Mouse (Mus musculus): ENCODE measurements around the gene Dcpp2. TPM values are rescaled to one million over a fixed set of nuclear protein-coding genes. Genes with fewer than 3 reads are reported as not detected.
"Not testable (repeated sequence)": the region's sequence is repeated elsewhere in the genome, so short reads cannot be mapped to it uniquely, and the experiment has no call there.

The Dcpp2 gene
- polyA plus RNA-seq, 1 experiment, result not detected

DNA sequence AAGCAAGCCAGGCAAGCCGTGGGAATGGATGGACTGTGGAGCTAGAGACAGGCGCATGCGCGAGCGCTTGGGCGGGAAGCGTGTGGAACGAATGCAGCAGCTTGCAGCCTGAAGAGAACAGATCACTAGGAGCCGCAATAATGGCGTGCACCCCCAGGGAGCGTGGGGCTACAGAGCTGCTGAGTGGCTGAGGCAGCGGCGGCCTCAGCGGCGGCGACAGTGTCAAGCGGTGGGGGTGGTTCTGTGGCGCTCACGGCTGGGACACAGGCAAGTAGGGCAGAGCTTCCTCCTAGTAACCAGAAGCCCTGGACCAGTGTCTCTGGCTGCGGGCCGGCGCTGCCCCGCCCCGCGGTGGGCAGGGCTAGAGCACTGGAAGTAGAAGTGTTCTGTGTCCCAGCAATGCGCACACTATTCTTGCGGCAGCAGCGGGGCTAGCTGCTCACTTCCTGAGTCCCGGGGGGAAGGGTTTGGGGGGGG lies 43.9 kb downstream of the Dcpp2 start:
- no peaks in the 10 kb centered on the region for H3K9me3 ChIP-seq (ENCODE audit: control insufficient read depth, low read length)
- no peak for TF ChIP-seq GATA1 (IDR thresholded peaks at IDR 0.05; ENCODE audit: low read length)
- no peak for TF ChIP-seq TAL1 (IDR thresholded peaks at IDR 0.05; ENCODE audit: low read length)
- peaks cover 16% of the 10 kb centered on the region for H3K4me1 ChIP-seq (ENCODE audit: control insufficient read depth)
- no peaks in the 10 kb centered on the region for H3K36me3 ChIP-seq (ENCODE audit: control insufficient read depth)
- H3K4me3 ChIP-seq (replicated peaks), result peak overlapping the region; percentile 75
- no peaks in the 10 kb centered on the region for H3K27me3 ChIP-seq (ENCODE audit: control insufficient read depth)

DNA sequence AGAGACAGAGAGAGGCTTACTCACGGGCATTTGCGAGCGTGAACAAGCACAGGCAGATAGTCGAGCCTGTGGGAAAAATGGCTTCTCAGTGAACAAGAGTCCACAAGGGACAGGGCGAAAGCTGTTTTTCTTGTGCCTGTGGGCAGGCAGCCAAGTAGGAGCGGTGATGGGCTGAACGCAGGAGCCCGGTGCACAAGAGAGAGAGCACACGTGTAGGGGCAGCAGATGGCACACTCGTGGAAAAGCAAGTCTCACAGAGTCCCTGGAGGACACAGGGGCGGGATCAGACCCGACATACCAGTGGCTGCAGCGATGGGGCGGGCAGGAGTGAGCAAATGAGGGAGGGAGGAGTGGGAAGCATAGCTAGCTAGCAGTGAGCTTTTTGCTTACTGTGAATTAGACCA lies 44.4 kb downstream of the Dcpp2 start:
- H3K4me1 ChIP-seq (ENCODE audit: control insufficient read depth), result peaks cover 16% of the 10 kb centered on the region
- no peaks in the 10 kb centered on the region for H3K36me3 ChIP-seq (ENCODE audit: control insufficient read depth)
- peak overlapping the region; percentile 75 for H3K4me3 ChIP-seq (replicated peaks)
- no peaks in the 10 kb centered on the region for H3K9me3 ChIP-seq (ENCODE audit: control insufficient read depth, low read length)
- TF ChIP-seq GATA1 (IDR thresholded peaks at IDR 0.05; ENCODE audit: low read length) (no peak), TAL1 (IDR thresholded peaks at IDR 0.05; ENCODE audit: low read length) (no peak)
- no peaks in the 10 kb centered on the region for H3K27me3 ChIP-seq (ENCODE audit: control insufficient read depth)

DNA sequence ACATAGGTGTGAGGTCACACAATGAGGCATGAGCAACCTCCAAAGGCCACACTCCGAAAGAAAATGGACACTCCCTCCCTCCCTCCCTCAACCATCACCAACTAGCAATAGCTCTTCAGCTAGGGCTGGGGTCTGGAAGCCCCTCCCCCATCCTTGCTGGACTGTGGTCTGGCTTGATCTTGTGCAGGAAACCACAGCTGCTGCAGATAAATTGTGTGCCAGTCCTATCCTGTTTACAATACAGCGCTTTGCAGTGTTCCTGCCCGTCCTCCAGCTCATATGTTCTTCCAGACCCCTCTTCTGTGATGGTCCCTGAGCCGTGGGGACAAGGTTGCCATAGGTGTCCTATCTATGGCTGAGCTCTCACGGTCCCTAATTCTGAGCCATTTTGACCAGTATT lies 50.5 kb downstream of the Dcpp2 start:
- no peaks in the 10 kb centered on the region for H3K9me3 ChIP-seq (ENCODE audit: control insufficient read depth, low read length)
- H3K36me3 ChIP-seq (ENCODE audit: control insufficient read depth), result no peaks in the 10 kb centered on the region
- no peak for TF ChIP-seq TAL1 (IDR thresholded peaks at IDR 0.05; ENCODE audit: low read length)
- H3K4me1 ChIP-seq (ENCODE audit: control insufficient read depth), result no peaks in the 10 kb centered on the region
- no peak overlapping the region for H3K4me3 ChIP-seq (replicated peaks)
- no peaks in the 10 kb centered on the region for H3K27me3 ChIP-seq (ENCODE audit: control insufficient read depth)

DNA sequence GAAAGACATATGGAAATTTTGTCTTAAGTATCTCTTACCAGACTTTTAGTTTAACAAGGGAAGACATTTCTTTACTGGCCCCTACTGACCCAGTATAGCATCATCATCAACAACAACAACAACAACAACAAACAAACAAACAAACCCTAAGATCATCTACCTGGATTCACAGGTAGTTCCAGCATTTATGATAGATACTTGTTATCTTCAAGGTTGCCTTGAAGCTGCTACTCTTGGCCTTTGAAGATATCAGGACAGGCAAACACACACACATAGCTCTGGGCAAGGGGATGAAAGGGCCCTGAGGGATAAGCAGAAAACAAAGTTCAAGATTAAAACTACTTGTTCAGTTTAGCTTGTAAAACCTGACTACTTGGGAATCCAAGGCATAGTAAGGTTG lies 60.7 kb downstream of the Dcpp2 start, which contains the start of gene Sbp:
Gene Sbp, plus strand, starts transcription at position 301 of the 400 bp plus-strand sequence.
- H3K4me3 ChIP-seq (replicated peaks), result no peak within 1 kb of the TSS
- H3K36me3 ChIP-seq (ENCODE audit: control insufficient read depth), result no peaks in the 10 kb centered on the region
- no peaks in the 10 kb centered on the region for H3K4me1 ChIP-seq (ENCODE audit: control insufficient read depth)
- TF ChIP-seq TAL1 (IDR thresholded peaks at IDR 0.05; ENCODE audit: low read length), result no peak
- no peaks in the 10 kb centered on the region for H3K27me3 ChIP-seq (ENCODE audit: control insufficient read depth)
- no peaks in the 10 kb centered on the region for H3K9me3 ChIP-seq (ENCODE audit: control insufficient read depth, low read length)

DNA sequence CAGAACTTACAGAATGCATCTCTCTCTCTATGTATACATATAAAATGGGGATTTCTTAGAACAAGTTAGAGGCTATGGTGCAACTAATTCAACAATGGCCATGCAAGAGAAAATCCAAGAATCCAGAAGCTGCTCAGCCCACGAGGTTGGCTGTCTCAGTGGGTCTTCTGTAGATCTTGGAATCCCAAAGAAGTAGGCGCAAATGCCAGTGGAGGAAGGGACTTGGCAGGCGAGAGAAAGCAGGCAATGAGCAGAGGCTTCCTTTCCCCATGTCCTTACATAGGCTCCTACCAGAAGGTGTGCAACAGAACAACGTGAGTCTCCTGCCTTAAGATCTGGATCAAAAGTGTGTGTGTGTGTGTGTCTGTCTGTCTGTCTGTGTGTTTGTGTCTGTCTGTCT lies 66.8 kb downstream of the Dcpp2 start:
- not testable (repeated sequence) for H3K27me3 ChIP-seq (ENCODE audit: control insufficient read depth); H3K9me3 ChIP-seq (ENCODE audit: control insufficient read depth, low read length); H3K4me1 ChIP-seq (ENCODE audit: control insufficient read depth); H3K4me3 ChIP-seq (replicated peaks); H3K36me3 ChIP-seq (ENCODE audit: control insufficient read depth)

DNA sequence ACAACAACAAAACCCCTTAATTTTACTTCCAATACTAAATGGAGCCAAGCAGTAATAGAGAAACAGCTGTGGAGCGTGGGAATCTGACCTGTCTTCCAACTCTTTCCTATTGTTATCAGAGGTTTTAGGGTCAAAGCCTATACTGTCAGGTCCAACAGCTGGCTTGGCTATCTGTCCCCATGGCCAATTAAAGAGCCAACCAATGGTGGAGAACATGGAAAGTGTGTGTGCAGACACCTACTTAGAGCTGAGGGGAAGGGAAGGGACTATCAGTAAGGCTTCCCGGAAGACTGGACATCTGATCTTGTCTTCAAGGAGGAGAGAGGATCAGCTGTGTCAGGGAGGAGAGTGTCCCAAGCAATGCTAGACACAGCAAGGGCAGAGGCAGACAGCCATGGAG lies 68.4 kb downstream of the Dcpp2 start:
- Histone ChIP-seq H3K9me3 (ENCODE audit: control insufficient read depth, low read length) (no peaks in the 10 kb centered on the region), H3K27me3 (ENCODE audit: control insufficient read depth) (no peaks in the 10 kb centered on the region), H3K36me3 (ENCODE audit: control insufficient read depth) (no peaks in the 10 kb centered on the region), H3K4me1 (ENCODE audit: control insufficient read depth) (no peaks in the 10 kb centered on the region), H3K4me3 (replicated peaks) (no peak overlapping the region)
- TF ChIP-seq TAL1 (IDR thresholded peaks at IDR 0.05; ENCODE audit: low read length) (no peak), GATA1 (IDR thresholded peaks at IDR 0.05; ENCODE audit: low read length) (no peak)

Other genes starting within 250 kb of the Dcpp2 start
- gene Mmp25, start 235.6 kb upstream of the Dcpp2 start, polyA plus RNA-seq (2012), result not detected in 2 replicates
- gene Bicdl2, start 220.4 kb upstream of the Dcpp2 start, polyA plus RNA-seq (2012), result not detected in 2 replicates
- 35.0 and 35.6 TPM in 2 replicates for gene Hcfc1r1, start 207.3 kb upstream of the Dcpp2 start, polyA plus RNA-seq (2012)
- gene Thoc6, start 207.0 kb upstream of the Dcpp2 start, polyA plus RNA-seq (2012), result 8.8 and 10.0 TPM in 2 replicates
- gene Tnfrsf12a, start 203.4 kb upstream of the Dcpp2 start, polyA plus RNA-seq (2012), result 0.05 TPM in 1 of 2 replicates, not detected in the other
- gene Cldn6, start 201.6 kb upstream of the Dcpp2 start, polyA plus RNA-seq (2012), result not detected in 2 replicates
- not detected in 2 replicates for gene Cldn9, start 196.9 kb upstream of the Dcpp2 start, polyA plus RNA-seq (2012)
- 0.06 TPM in 1 of 2 replicates, not detected in the other for gene 1520401A03Rik, start 158.1 kb upstream of the Dcpp2 start, polyA plus RNA-seq (2012)
- 46.9 and 56.9 TPM in 2 replicates for gene Pkmyt1, start 154.5 kb upstream of the Dcpp2 start, polyA plus RNA-seq (2012)
- 2.2 and 3.9 TPM in 2 replicates for gene Paqr4, start 140.0 kb upstream of the Dcpp2 start, polyA plus RNA-seq (2012)
- gene Kremen2, start 135.0 kb upstream of the Dcpp2 start, polyA plus RNA-seq (2012), result 0.02 TPM in 1 of 2 replicates, not detected in the other
- 1.4 and 2.3 TPM in 2 replicates for gene Flywch1, start 109.3 kb upstream of the Dcpp2 start, polyA plus RNA-seq (2012)
- gene Flywch2, start 94.8 kb upstream of the Dcpp2 start, polyA plus RNA-seq (2012), result 0.06 TPM in 1 of 2 replicates, not detected in the other
- 21.7 and 36.5 TPM in 2 replicates for gene Srrm2, start 90.3 kb upstream of the Dcpp2 start, polyA plus RNA-seq (2012)
- gene Elob, start 51.7 kb upstream of the Dcpp2 start, polyA plus RNA-seq (2012), result 109 and 150 TPM in 2 replicates
- gene Prss33, start 44.8 kb upstream of the Dcpp2 start, polyA plus RNA-seq (2012), result not detected in 2 replicates
- gene Prss32, start 37.0 kb upstream of the Dcpp2 start, polyA plus RNA-seq (2012), result 0.03 TPM in 1 of 2 replicates, not detected in the other
- 0.05 and 0.09 TPM in 2 replicates for gene Prss41, start 36.7 kb upstream of the Dcpp2 start, polyA plus RNA-seq (2012)
- gene Prss21, start 12.8 kb upstream of the Dcpp2 start, polyA plus RNA-seq (2012), result not detected in 2 replicates
- gene Dcpp1, start within 50 bp of the Dcpp2 start, polyA plus RNA-seq (2012), result not detected in 2 replicates
- not detected in 2 replicates for gene Dcpp3, start 36.6 kb downstream of the Dcpp2 start, polyA plus RNA-seq (2012)
- gene Sbp, start 60.8 kb downstream of the Dcpp2 start, polyA plus RNA-seq (2012), result not detected in 2 replicates
- not detected in 2 replicates for gene Sbpl, start 74.4 kb downstream of the Dcpp2 start, polyA plus RNA-seq (2012)
- gene Prss30, start 99.7 kb downstream of the Dcpp2 start, polyA plus RNA-seq (2012), result not detected in 2 replicates
- 2.9 and 3.4 TPM in 2 replicates for gene Prss22, start 117.2 kb downstream of the Dcpp2 start, polyA plus RNA-seq (2012)
- gene Prss27, start 157.3 kb downstream of the Dcpp2 start, polyA plus RNA-seq (2012), result not detected in 2 replicates
- 0.66 TPM in 2 replicates for gene Kctd5, start 192.6 kb downstream of the Dcpp2 start, polyA plus RNA-seq (2012)